Mouse (Mus musculus) urinary bladder, adult 2 months (tissue): ENCODE measurements around the gene 2410137M14Rik. TPM values are rescaled to one million over a fixed set of nuclear protein-coding genes. Genes with fewer than 3 reads are reported as not detected.
"Not testable (repeated sequence)": the region's sequence is repeated elsewhere in the genome, so short reads cannot be mapped to it uniquely, and the experiment has no call there.

Experiments used
- DNase-seq: peaks from one replicate; pipeline ENCODE4 v3.0.0; 2022; ENCODE audit warnings: low spot score
- polyA plus RNA-seq: library from polyadenylated mRNA; depleted of rRNA; stranded (reverse); fragments of >200 nt; gene quantifications from 2 replicates; pipeline ENCODE4 v1.2.3, GENCODE M21; 2012; rRNA removed

Gene 2410137M14Rik
- 0.30 and 0.56 TPM in 2 replicates for polyA plus RNA-seq

GRCm38 (mm10) chr17:36981221-36981813 is at the start of gene 2410137M14Rik:
TSS of gene 2410137M14Rik (minus strand) at chr17:36981237.
- no peak for DNase-seq

- no peak for DNase-seq
Observed at GRCm38 (mm10) chr17:37029162-37029561, 48.1 kb upstream of the 2410137M14Rik start.

GRCm38 (mm10) chr17:37028683-37029120 is 47.7 kb upstream of the 2410137M14Rik start:
- peak; percentile 63 for DNase-seq

GRCm38 (mm10) chr17:37028212-37028611 is 47.2 kb upstream of the 2410137M14Rik start:
- no peak for DNase-seq

GRCm38 (mm10) chr17:37027486-37027885 is 46.4 kb upstream of the 2410137M14Rik start:
- no peak for DNase-seq

GRCm38 (mm10) chr17:37026425-37026824 is 45.4 kb upstream of the 2410137M14Rik start:
- DNase-seq = no peak

- DNase-seq = no peak
Observed at GRCm38 (mm10) chr17:37022628-37023576, 41.9 kb upstream of the 2410137M14Rik start, which contains the start of gene Mog. TSS of gene Mog (minus strand) at chr17:37023398.

- DNase-seq = not testable (repeated sequence)
Observed at GRCm38 (mm10) chr17:37019242-37019641, 38.2 kb upstream of the 2410137M14Rik start.

- no peak for DNase-seq
Observed at GRCm38 (mm10) chr17:37018328-37018727, 37.3 kb upstream of the 2410137M14Rik start.

- no peak for DNase-seq
Observed at GRCm38 (mm10) chr17:37016333-37016732, 35.3 kb upstream of the 2410137M14Rik start.

- no peak for DNase-seq
Observed at GRCm38 (mm10) chr17:37012141-37012540, 31.1 kb upstream of the 2410137M14Rik start.

GRCm38 (mm10) chr17:37011719-37012118 is 30.7 kb upstream of the 2410137M14Rik start:
- no peak for DNase-seq

- no peak for DNase-seq
Observed at GRCm38 (mm10) chr17:37009460-37010042, 28.5 kb upstream of the 2410137M14Rik start.

- no peak for DNase-seq
Observed at GRCm38 (mm10) chr17:37008161-37008560, 27.1 kb upstream of the 2410137M14Rik start.

- no peak for DNase-seq
Observed at GRCm38 (mm10) chr17:37003366-37003765, 22.3 kb upstream of the 2410137M14Rik start.

- peak; percentile 39 for DNase-seq
Observed at GRCm38 (mm10) chr17:37002364-37003330, 21.6 kb upstream of the 2410137M14Rik start.

- no peak for DNase-seq
Observed at GRCm38 (mm10) chr17:37000863-37001262, 19.8 kb upstream of the 2410137M14Rik start, which contains the start of gene Zfp57. TSS of gene Zfp57 (plus strand) at chr17:37001163.

- DNase-seq = no peak
Observed at GRCm38 (mm10) chr17:36998477-36998876, 17.4 kb upstream of the 2410137M14Rik start.

GRCm38 (mm10) chr17:36997033-36997735 is 16.1 kb upstream of the 2410137M14Rik start:
- DNase-seq = peak; percentile 61

GRCm38 (mm10) chr17:36995448-36995847 is 14.4 kb upstream of the 2410137M14Rik start:
- DNase-seq = no peak
